Mouse (Mus musculus): ENCODE results near the gene Dnajb4. TPM values are rescaled to one million over a fixed set of nuclear protein-coding genes. Genes with fewer than 3 reads are reported as not detected.

The Dnajb4 gene
- total RNA-seq, 2 experiments from 2014 or later: 61.5 to 62.6 TPM

DNA sequence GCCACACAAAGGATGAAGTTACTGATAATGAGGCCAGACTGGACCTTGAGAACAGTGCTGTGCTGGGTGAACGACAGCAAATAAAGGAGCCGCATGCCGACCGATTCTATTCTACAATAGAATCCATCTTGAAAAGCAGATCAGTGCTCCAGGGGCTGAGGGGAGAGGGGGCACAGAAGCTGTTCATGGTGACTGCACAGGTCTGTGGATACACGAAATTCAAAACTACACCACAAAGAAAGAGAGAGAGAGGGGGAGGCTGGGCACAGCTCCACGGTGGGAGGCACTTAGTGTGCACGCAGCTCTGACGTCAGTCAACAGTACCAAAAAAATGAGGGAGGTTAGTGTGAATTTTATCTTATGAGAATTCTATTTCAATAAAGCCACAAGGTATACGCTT, 26.6 kb downstream of the Dnajb4 start:
- H3K27ac ChIP-seq: no peak overlapping the region
- no peak for DNase-seq (ENCODE audit: low spot score in 2 of 2)
- no peak overlapping the region for H3K4me3 ChIP-seq
- TF ChIP-seq CTCF (conservative IDR thresholded peaks at IDR 0.05): no peak

DNA sequence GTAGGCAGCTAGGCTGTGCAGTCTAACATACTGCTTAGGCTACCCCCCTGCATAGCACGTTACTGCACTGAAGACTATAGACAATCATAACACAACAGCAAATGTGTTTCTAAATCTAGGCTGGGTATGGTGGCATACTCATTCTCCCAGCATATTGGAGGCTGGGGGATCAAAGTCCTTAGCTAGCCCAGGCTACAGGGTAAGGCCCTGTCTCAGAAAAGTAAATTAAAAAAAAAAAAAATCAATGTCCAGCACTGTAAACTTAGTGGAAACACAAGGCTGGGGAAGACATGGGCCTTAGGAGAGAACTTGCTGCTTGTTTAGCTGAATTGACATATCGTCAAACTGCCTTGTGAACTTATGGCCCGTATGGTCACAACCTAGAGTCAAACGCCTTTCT, 29.5 kb downstream of the Dnajb4 start:
- no peak for TF ChIP-seq CTCF (conservative IDR thresholded peaks at IDR 0.05)
- DNase-seq (ENCODE audit: low spot score in 2 of 2): no peak
- no peak overlapping the region for H3K4me3 ChIP-seq
- H3K27ac ChIP-seq: no peak overlapping the region

DNA sequence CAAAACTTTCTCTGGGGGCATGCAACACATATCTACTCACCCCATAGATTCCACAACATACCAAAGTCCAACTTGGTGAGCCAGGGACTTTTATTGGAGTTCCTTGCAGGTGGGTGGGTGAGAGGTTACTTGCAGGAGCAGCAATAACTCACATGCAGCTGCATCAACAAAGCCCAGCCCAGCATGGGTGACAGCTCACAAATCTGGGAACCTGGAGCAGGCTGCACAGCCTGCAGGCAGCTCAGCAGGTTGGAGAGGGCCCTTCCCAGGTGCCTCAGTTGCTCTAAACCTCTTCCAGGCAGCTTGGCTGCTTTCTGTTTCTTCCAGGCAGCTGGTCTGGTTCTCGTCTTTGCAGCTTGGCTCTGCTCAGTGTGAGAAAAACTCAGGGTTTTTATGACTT, 30.8 kb downstream of the Dnajb4 start:
- Histone ChIP-seq H3K4me3 (no peak overlapping the region), H3K27ac (no peak overlapping the region)
- no peak for TF ChIP-seq CTCF (conservative IDR thresholded peaks at IDR 0.05)
- no peak for DNase-seq (ENCODE audit: low spot score in 2 of 2)

DNA sequence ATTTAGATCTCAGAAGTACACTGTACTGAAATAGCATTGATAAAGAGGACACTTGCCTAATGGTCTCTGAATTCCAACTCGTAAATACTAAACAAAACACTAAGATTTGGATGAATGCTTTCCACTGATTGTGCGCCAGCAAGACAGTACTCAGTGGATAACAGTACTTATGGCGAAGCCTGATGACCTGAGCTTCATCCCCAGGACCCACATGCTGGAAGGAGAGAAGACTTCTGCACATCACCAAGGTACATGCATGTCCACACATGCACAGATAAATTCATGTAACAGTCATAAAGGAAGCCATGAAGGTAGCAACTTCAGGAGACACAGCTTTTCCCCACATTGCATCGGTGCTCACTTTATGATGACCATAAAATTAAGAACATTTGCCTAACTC, 31.3 kb downstream of the Dnajb4 start:
- DNase-seq (ENCODE audit: low spot score in 2 of 2): no peak
- Histone ChIP-seq H3K4me3 (no peak overlapping the region), H3K27ac (no peak overlapping the region)
- no peak for TF ChIP-seq CTCF (conservative IDR thresholded peaks at IDR 0.05)

DNA sequence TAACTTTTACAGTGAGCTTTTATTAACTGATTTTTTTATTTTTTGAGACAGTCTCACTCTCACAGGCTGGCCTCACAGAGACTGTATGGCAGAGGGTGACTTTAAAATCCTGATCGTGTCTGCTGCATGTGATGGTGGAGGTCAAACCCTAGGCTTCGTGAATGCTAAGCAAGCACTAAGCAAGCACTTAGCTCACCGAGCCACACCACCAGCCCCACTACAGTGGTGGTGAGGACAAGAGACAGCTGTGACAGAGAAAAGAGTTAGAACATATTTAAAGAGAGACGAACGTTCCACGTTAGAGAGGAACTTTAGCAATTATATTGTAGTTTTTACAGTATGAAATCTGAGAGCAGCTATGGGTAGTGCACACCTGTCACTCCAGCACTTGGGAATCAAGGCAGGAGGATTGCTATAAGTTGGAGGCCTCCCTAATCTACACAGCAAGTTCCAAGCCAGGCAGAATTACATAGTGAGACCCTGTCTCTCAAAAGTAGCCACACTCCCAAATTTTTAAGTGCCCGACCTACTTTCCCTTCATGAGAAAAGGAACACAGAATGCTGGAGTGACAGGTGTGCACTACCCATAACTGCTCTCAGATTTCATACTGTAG, 37.7 kb downstream of the Dnajb4 start:
- no peak overlapping the region for H3K27ac ChIP-seq
- no peak overlapping the region for H3K4me3 ChIP-seq
- no peak for DNase-seq (ENCODE audit: low spot score in 2 of 2)
- no peak for TF ChIP-seq CTCF (conservative IDR thresholded peaks at IDR 0.05)

DNA sequence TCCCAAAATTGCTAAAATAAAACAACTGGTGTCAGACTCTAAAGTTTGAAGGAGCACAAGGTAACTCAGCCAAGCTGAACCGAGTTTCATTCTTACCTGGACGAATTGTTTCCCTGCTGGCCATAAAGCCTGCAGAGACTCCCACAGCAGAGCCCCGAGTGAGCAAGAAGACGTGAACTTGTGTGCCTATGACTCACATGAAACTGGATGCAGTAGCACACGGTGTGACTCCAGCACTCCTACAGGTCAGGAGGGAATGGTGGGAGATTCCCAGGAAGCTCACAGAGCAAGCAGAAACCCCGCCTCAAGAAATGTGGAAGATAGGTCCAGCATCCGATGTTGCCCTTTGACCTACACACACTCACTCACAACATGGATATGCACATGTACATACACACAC, 38.2 kb downstream of the Dnajb4 start:
- H3K27ac ChIP-seq: no peak overlapping the region
- no peak overlapping the region for H3K4me3 ChIP-seq
- DNase-seq (ENCODE audit: low spot score in 2 of 2): no peak
- no peak for TF ChIP-seq CTCF (conservative IDR thresholded peaks at IDR 0.05)

DNA sequence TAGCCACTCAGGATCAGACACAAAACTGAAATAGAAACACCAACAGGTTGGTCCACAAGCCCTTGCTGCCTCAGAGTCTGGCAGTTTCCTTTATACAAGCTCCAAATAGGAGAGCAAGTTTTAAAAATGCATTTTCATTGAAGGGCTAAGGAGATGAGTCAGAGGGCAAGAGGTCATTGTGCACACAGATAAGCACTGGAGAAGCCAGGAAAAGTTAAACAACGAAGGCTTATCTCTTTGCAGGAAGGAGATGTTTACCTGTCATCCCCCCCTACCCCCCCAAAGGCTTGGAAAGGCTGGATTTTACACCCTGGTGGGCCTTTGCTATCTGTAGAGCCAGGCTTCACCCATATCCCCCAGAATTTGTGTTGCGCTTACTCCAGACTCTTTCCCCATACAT, 38.9 kb downstream of the Dnajb4 start:
- no peak for TF ChIP-seq CTCF (conservative IDR thresholded peaks at IDR 0.05)
- DNase-seq (ENCODE audit: low spot score in 2 of 2): no peak
- Histone ChIP-seq H3K27ac (no peak overlapping the region), H3K4me3 (no peak overlapping the region)

DNA sequence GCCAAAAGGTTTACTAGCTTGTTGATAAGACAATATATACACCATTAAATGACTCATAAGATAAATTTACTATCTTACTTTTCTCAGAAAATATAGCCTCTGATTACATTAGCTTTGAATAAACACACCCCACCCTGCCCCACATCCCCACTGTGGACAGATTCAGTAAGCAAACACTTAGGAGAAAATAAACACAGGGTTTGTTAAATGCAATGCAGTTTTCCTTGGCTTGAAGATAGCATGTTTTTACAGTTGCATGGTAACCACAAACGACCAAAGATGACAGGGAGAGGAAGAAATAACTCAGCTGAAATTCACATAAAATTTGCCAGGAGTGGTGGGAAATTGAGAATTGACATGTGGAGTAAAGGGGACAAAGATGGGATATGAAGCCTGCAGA, 39.7 kb downstream of the Dnajb4 start:
- no peak for TF ChIP-seq CTCF (conservative IDR thresholded peaks at IDR 0.05)
- no peak overlapping the region for H3K4me3 ChIP-seq
- DNase-seq (ENCODE audit: low spot score in 2 of 2): no peak
- no peak overlapping the region for H3K27ac ChIP-seq

DNA sequence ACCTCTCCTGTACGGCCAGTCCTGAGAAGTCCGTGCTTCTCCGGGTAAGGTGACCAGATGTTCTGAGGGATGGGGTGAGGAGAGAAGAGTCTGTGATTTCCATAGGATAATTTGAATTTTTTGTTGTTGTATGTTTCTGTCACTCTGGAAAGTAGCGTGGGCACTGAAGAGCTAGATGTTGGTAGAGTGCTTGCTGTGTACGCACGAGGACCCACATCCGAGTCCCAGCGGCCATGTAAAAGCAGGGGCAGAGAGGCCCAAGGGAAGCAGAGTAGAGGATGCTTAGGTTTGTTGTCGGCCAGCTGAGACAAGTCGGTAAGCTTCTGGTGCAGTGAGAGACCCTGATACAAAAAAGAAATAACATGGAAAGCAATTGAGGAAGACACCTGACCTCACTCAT, 42.1 kb downstream of the Dnajb4 start:
- Histone ChIP-seq H3K4me3 (no peak overlapping the region), H3K27ac (no peak overlapping the region)
- no peak for DNase-seq (ENCODE audit: low spot score in 2 of 2)
- no peak for TF ChIP-seq CTCF (conservative IDR thresholded peaks at IDR 0.05)

DNA sequence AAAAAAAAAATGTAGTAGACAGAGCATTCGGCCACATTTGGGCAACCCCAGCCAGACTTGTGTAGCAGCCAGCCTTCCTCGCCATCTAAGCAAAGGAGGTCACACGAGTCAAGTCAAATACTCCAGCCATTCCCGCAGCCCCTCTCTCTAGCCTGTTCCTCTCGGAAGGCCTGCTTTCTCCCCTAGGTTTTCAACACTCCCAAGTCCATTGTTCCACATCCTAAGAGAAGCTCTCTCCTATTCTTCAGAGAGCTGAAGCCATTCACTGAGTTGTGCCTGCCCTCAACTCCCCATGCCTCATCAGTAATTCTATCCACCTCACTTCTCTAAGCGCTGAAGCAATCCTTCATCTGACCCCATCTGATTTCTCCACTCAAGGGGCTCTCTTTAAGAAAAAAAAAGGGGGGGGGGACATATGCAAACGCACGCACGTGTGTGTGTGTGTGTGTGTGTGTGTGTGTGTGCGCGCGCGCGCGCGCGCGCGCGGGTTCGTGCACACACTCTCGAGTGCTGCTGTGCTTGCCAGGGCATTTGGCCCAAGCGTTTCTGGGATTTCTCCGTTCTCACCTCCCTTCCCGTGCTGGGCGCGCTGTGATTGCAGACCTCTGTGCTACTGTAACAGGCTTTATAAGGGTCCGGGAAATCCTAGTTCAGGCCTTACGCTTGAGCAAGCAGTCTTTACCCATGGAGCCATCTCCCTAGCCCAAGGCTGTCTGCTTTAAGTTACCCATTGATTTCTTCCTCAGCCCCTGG, 43.2 kb downstream of the Dnajb4 start:
- no peak overlapping the region for H3K4me3 ChIP-seq
- DNase-seq (ENCODE audit: low spot score in 2 of 2): no peak
- H3K27ac ChIP-seq: no peak overlapping the region
- TF ChIP-seq CTCF (conservative IDR thresholded peaks at IDR 0.05): no peak

DNA sequence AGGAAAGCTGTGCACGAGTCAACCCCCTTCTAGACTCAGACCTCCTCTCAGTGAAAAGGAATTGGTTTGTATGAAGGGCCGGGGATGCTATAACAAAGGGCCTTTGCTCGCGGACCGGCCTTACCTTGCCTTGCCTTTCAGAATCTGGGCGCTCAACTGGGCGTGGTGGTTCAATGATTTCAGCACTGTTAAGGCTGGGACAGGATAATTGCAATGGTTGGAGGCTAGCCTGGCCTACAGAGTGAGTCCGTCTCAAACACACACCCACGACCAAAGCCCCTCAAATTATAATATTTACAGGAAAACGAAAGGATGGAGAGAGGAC, 44.0 kb downstream of the Dnajb4 start, which contains the start of gene Gipc2:
Gene Gipc2, minus strand, starts transcription at position 132 of the 325 bp plus-strand sequence.
- TF ChIP-seq CTCF (conservative IDR thresholded peaks at IDR 0.05): no peak
- DNase-seq (ENCODE audit: low spot score in 2 of 2): no peak
- Histone ChIP-seq H3K4me3 (peak within 1 kb of the TSS; percentile 64), H3K27ac (peak within 1 kb of the TSS; percentile 53; the same call in 1 of the 2 replicates)

DNA sequence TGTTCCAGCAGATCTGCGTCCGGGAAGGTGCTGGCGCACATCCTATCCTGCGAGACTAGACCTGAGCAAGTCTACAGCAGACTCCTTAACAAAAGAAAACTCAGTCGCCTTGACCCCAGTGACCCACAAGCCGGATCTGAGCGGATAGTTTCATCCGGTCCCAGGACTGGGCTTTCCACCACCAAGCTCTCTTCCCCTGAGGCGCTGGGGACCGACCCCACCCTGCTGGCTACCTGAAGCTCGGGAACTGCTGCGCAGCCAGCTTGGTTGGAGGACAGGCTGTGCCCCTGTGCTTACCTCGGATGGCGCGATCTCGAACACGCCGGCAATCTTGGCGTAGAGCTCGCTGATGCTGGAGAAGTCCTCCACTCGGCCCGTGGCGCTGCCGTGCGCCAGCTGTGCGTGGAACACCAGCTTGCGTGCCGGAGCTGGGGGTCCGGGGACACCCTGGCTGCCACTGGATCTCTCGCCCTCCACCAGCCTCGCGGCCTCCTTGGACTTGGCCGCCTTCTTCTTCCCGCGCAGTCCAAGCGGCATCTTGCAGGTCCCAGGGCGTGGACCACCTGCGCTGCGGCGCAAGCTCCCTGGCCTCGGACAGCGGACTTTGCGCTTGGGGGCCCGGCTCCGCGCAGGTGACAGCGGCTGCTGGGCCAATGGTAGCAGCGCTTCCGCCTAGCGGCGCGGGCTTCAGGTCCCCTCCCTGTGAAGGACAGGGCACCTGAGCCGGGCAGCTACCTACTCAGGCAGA, 44.6 kb downstream of the Dnajb4 start:
- peak overlapping the region; percentile 53; the same call in 1 of the 2 replicates for H3K27ac ChIP-seq
- no peak for DNase-seq (ENCODE audit: low spot score in 2 of 2)
- TF ChIP-seq CTCF (conservative IDR thresholded peaks at IDR 0.05): no peak
- peak overlapping the region; percentile 64 for H3K4me3 ChIP-seq

DNA sequence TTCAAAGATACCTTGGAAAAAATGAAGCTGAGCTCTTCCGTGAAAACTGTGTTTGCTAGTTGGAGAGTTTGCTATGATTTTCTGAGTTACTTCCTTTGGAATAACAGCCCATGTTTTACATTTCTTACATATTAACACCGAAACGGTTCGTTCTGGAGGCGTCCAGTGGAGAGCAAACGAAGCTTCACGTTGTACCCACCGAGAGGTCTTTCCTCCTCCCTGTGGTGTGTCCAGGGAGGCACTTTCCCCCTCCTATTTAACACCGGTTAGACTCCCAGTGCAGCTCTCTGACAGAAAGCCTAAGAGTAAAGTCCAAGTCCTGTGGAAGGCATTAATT, 45.1 kb downstream of the Dnajb4 start:
- no peak for TF ChIP-seq CTCF (conservative IDR thresholded peaks at IDR 0.05)
- Histone ChIP-seq H3K27ac (no peak overlapping the region), H3K4me3 (peak overlapping the region; percentile 64)
- DNase-seq (ENCODE audit: low spot score in 2 of 2): no peak

DNA sequence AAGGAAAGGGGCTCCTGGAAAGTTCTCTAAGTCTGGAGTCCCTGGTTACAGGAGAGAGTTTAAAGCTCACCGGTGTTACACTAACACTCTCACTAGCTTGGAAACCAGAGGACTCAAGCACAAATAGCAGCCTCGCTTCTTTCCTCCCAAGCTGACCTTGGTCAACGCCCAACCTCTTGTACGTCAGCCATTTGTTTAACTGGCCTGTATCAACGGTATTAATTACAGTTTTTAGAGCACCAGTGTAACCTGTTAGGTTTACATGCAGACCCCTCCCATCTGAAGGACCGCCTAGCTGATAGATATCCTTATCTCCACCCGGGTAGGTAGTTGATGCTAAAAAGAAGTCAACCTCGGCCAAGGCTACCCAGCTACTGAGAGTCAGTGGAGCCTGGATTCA, 46.8 kb downstream of the Dnajb4 start:
- Histone ChIP-seq H3K27ac (no peak overlapping the region), H3K4me3 (no peak overlapping the region)
- DNase-seq (ENCODE audit: low spot score in 2 of 2): no peak
- no peak for TF ChIP-seq CTCF (conservative IDR thresholded peaks at IDR 0.05)

Data from layer of hippocampus, adult 2 months (tissue).